Comparison of ENCODE assay signal across 14 mouse cellular contexts in the genomic region with DNA sequence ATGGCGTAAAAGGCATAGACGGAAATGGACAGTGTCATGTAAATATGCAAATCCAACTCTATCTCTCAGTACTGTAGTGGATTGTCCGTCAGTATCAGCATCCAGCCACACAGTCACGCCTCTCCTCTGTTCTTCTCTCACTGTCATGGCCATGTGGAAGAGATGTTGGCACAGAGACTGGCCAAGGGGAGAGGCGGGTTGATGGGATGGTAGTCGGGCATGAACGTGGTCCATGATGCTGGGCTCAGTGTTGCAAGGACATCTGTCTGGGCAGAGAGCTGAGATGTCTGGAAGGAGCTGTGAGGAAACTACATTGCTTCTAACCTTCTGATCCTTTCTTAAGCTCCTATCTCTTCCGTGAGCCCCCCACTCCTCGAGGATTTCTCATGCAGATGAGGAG.
"Had no signal": no experiment of that assay in that cellular context is flagged by ENCODE, and none has a peak within 500 bp of the region (broad histone marks: within the 10 kb centered on the region; RNA-seq: fewer than 3 reads in every experiment).

No protein-coding gene starts in this region.

- H3K36me3 ChIP-seq: neural tube, embryonic 15.5 days; stomach, embryonic 15.5 days had no signal

- H3K4me3 ChIP-seq: neural tube, embryonic 15.5 days; stomach, embryonic 15.5 days had no signal

- H3K9me3 ChIP-seq: neural tube, embryonic 15.5 days; stomach, embryonic 15.5 days had no signal

- H3K27me3 ChIP-seq: neural tube, embryonic 15.5 days; stomach, embryonic 15.5 days had no signal

- H3K4me1 ChIP-seq: neural tube, embryonic 15.5 days; stomach, embryonic 15.5 days had no signal

- DNase-seq: retina, postnatal 1 day; right cerebral cortex, adult 18-20 months; right cerebral cortex, postnatal 14 days; right cerebral cortex, postnatal 25 days; right cerebral cortex, postnatal 4 days; spleen, adult 18-20 months; thymus, adult 18-20 months; thymus, adult 2 months; thymus, postnatal 14 days; thymus, postnatal 25 days; thymus, postnatal 36 days; thymus, postnatal 4 days had no signal
